Mouse (Mus musculus) CH12.LX (cell line): ENCODE measurements around the gene Cct7. TPM values are rescaled to one million over a fixed set of nuclear protein-coding genes. Genes with fewer than 3 reads are reported as not detected.
"Not testable (repeated sequence)": the region's sequence is repeated elsewhere in the genome, so short reads cannot be mapped to it uniquely, and the experiment has no call there.

Experiments
- DNase-seq: peaks from one replicate; pipeline ENCODE4 v3.0.0-alpha.2; 2013; ENCODE audit errors: extremely low read depth
- H3K27ac ChIP-seq: 2 replicates; pipeline ENCODE4 v1.5.1; 2012; ENCODE audit warnings: low read depth, mild to moderate bottlenecking, control low read depth, moderate library complexity; ENCODE audit not compliant: insufficient read depth
- H3K27me3 ChIP-seq: replicated peaks from 2 replicates; pipeline ENCODE3; 2012; ENCODE audit warnings: inconsistent platforms
- H3K36me3 ChIP-seq, 2 experiments: replicated peaks in 1 of 2; 2 replicates each; pipeline versions ENCODE3 to v1.6.1; 2012; ENCODE audit warnings: inconsistent platforms in 1 of 2, low read length in 1 of 2, mild to moderate bottlenecking in 1 of 2, mixed read lengths in 1 of 2, moderate library complexity in 1 of 2; ENCODE audit not compliant: control insufficient read depth in 1 of 2, insufficient read depth in 1 of 2
- H3K4me1 ChIP-seq, 2 experiments: 2 replicates each; pipeline ENCODE4 v1.6.1; 2012; ENCODE audit warnings: inconsistent platforms in 1 of 2, moderate library complexity in 1 of 2; ENCODE audit not compliant: insufficient read depth in 2 of 2, control insufficient read depth in 1 of 2
- H3K4me2 ChIP-seq: 2 replicates; pipeline ENCODE4 v1.6.1; 2012; ENCODE audit warnings: low read depth, mild to moderate bottlenecking, control low read depth; ENCODE audit not compliant: poor library complexity, insufficient read depth, severe bottlenecking
- H3K4me3 ChIP-seq, 3 experiments: fragments of 150-350 bp in 1 of 3; sonication (generic) in 1 of 3; replicated peaks in 1 of 3; 2 replicates each; pipeline versions ENCODE3 to v1.5.1; 2011 to 2012; ENCODE audit warnings: low read depth in 2 of 3, low read length in 2 of 3, mild to moderate bottlenecking in 2 of 3, moderate library complexity in 2 of 3, control low read depth in 1 of 3, improper control_type of control experiment in 1 of 3, inconsistent platforms in 1 of 3, mixed read lengths in 1 of 3; ENCODE audit not compliant: poor library complexity in 1 of 3
- H3K79me2 ChIP-seq: replicated peaks from 2 replicates; pipeline ENCODE4 v1.6.1; 2012; ENCODE audit warnings: mild to moderate bottlenecking, moderate library complexity; ENCODE audit not compliant: control insufficient read depth, poor library complexity, insufficient read depth, severe bottlenecking; ENCODE audit errors: extremely low read depth
- H3K9ac ChIP-seq: 2 replicates; pipeline ENCODE4 v1.6.1; 2012; ENCODE audit warnings: low read depth, mild to moderate bottlenecking, control low read depth, moderate library complexity; ENCODE audit not compliant: insufficient read depth
- H3K9me3 ChIP-seq: replicated peaks from 2 replicates; pipeline ENCODE3; 2012; ENCODE audit warnings: low read length, inconsistent platforms, mixed read lengths
- CHD1 ChIP-seq: IDR thresholded peaks from 2 replicates; pipeline ENCODE4 v1.6.1; 2012; ENCODE audit warnings: low read depth, low read length, improper control_type of control experiment, inconsistent platforms
- E2F4 ChIP-seq: IDR thresholded peaks from 2 replicates; pipeline ENCODE4 v1.6.1; 2011; ENCODE audit warnings: low read depth, low read length, improper control_type of control experiment; ENCODE audit not compliant: insufficient replicate concordance
- GABPA ChIP-seq: IDR thresholded peaks from 2 replicates; pipeline ENCODE4 v1.6.1; 2012; ENCODE audit warnings: low read depth, low read length, improper control_type of control experiment, inconsistent platforms; ENCODE audit not compliant: insufficient replicate concordance
- HCFC1 ChIP-seq: IDR thresholded peaks from 2 replicates; pipeline ENCODE4 v1.6.1; 2012; ENCODE audit warnings: low read depth, mild to moderate bottlenecking, inconsistent platforms, low read length, improper control_type of control experiment
- JUND ChIP-seq: conservative IDR thresholded peaks from 2 replicates; pipeline ENCODE4 v1.6.1; 2011; ENCODE audit warnings: low read depth, low read length, improper control_type of control experiment
- KAT2A ChIP-seq: IDR thresholded peaks from 2 replicates; pipeline ENCODE4 v1.6.1; 2012; ENCODE audit warnings: low read length, improper control_type of control experiment, inconsistent platforms; ENCODE audit not compliant: insufficient replicate concordance
- MAFK ChIP-seq: IDR thresholded peaks from 2 replicates; pipeline ENCODE4 v1.6.1; 2011; ENCODE audit warnings: low read length, improper control_type of control experiment; ENCODE audit not compliant: insufficient replicate concordance
- MXI1 ChIP-seq: IDR thresholded peaks from 2 replicates; pipeline ENCODE4 v1.6.1; 2011; ENCODE audit warnings: mild to moderate bottlenecking, low read depth, low read length, improper control_type of control experiment
- MYC ChIP-seq: IDR thresholded peaks from 2 replicates; pipeline ENCODE4 v1.6.1; 2011; ENCODE audit warnings: low read depth, mild to moderate bottlenecking, improper control_type of control experiment, low read length
- NRF1 ChIP-seq: IDR thresholded peaks from 2 replicates; pipeline ENCODE4 v1.6.1; 2014; ENCODE audit warnings: low read depth, mild to moderate bottlenecking, inconsistent platforms, low read length, improper control_type of control experiment, moderate library complexity
- RAD21 ChIP-seq: IDR thresholded peaks from 2 replicates; pipeline ENCODE4 v1.6.1; 2011; ENCODE audit warnings: low read depth, mild to moderate bottlenecking, low read length, improper control_type of control experiment, moderate library complexity
- SIN3A ChIP-seq: IDR thresholded peaks from 2 replicates; pipeline ENCODE4 v1.6.1; 2012; ENCODE audit warnings: low read length, improper control_type of control experiment, inconsistent platforms
- SMC3 ChIP-seq: IDR thresholded peaks from 2 replicates; pipeline ENCODE4 v1.6.1; 2011; ENCODE audit warnings: low read depth, low read length, improper control_type of control experiment
- TBP ChIP-seq: conservative IDR thresholded peaks from 2 replicates; pipeline ENCODE4 v1.6.1; 2011; ENCODE audit warnings: low read depth, low read length, improper control_type of control experiment
- UBTF ChIP-seq: IDR thresholded peaks from 2 replicates; pipeline ENCODE4 v1.6.1; 2012; ENCODE audit warnings: low read depth, mild to moderate bottlenecking, inconsistent platforms, low read length, improper control_type of control experiment, moderate library complexity
- USF2 ChIP-seq: conservative IDR thresholded peaks from 2 replicates; pipeline ENCODE4 v1.6.1; 2011; ENCODE audit warnings: low read depth, low read length, improper control_type of control experiment
- ZKSCAN1 ChIP-seq: IDR thresholded peaks from 2 replicates; pipeline ENCODE4 v1.6.1; 2012; ENCODE audit warnings: low read depth, inconsistent platforms, low read length, improper control_type of control experiment, borderline replicate concordance
- ZNF384 ChIP-seq: IDR thresholded peaks from 2 replicates; pipeline ENCODE4 v1.6.1; 2012; ENCODE audit warnings: low read depth, low read length, improper control_type of control experiment, inconsistent platforms
- dilution Hi-C: fragments of 300-500 bp; cut with MboI; formaldehyde crosslinking; loops from 2 replicates; pipeline ENCODE4 v1.14.3; 2020; ENCODE audit warnings: low sequenced_read_pairs; ENCODE audit not compliant: extremely low pct_unique_long_range_greater_than_20kb, extremely low pct_ligation_motif_present
- in situ Hi-C: fragments of 300-500 bp; cut with MboI; formaldehyde crosslinking; loops from 3 replicates; pipeline ENCODE4 v1.14.3; 2019; ENCODE audit warnings: low sequenced_read_pairs, low pct_ligation_motif_present, low pct_unique_long_range_greater_than_20kb, mixed read lengths
- polyA plus RNA-seq: library from polyadenylated mRNA; unstranded; fragments of >175 nt; gene quantifications from 2 replicates; pipeline ENCODE4 v1.2.1, GENCODE M21; 2012; ENCODE audit warnings: low read depth; ENCODE audit not compliant: insufficient read length
- total RNA-seq, 2 experiments: library from RNA; depleted of rRNA; stranded (reverse); fragments of 300-350 nt in 1 of 2; fragments of >200 nt in 1 of 2; gene quantifications; 2 replicates each; pipeline ENCODE4 v1.2.3; 2012 to 2014

Cct7 gene
- total and polyA plus RNA-seq, 3 experiments, result 483 to 505 (median 484) TPM

DNA sequence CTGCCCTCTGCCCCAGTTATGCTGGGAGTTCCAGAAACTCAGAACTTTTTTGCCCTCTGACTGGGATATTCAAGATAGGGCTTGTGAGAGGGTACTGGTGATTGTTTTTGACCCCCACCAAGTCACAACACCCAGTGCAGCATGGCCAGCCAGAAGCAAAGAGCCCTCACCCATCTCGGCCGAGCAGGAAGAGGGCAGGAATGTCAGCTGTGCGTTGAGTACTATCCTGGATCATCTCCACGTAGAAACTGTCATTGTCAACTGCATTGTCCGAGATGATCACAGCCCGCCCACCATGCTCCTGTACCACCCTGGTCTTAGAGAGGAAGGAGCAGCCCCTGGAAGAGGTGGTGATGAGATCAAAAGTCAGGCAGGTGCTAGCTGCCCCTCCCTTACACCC, 4.0 kb upstream of the Cct7 start:
- in situ Hi-C loops (no loop called here), dilution Hi-C loops (no loop called here)
- H3K27ac ChIP-seq, result no peak overlapping the region
- H3K4me1 ChIP-seq, result peaks cover 0 to 8% of the 10 kb centered on the region in 2 experiments; a peak in 2 of 4 replicates
- H3K9me3 ChIP-seq, result no peaks in the 10 kb centered on the region
- TF ChIP-seq JUND (no peak), SIN3A (no peak), HCFC1 (no peak), SMC3 (no peak), MYC (no peak), E2F4 (no peak), MXI1 (no peak), UBTF (no peak), NRF1 (no peak), GABPA (no peak), MAFK (no peak), USF2 (no peak), TBP (no peak), ZNF384 (no peak), ZKSCAN1 (no peak), CHD1 (no peak), RAD21 (no peak), KAT2A (no peak)
- no peak overlapping the region for H3K9ac ChIP-seq
- H3K4me3 ChIP-seq, result no peak overlapping the region
- H3K4me2 ChIP-seq, result no peak overlapping the region
- no peak for DNase-seq
- no peaks in the 10 kb centered on the region for H3K27me3 ChIP-seq
- H3K36me3 ChIP-seq, result peaks cover 37 to 65% of the 10 kb centered on the region in 2 experiments
- peaks cover 4% of the 10 kb centered on the region for H3K79me2 ChIP-seq

DNA sequence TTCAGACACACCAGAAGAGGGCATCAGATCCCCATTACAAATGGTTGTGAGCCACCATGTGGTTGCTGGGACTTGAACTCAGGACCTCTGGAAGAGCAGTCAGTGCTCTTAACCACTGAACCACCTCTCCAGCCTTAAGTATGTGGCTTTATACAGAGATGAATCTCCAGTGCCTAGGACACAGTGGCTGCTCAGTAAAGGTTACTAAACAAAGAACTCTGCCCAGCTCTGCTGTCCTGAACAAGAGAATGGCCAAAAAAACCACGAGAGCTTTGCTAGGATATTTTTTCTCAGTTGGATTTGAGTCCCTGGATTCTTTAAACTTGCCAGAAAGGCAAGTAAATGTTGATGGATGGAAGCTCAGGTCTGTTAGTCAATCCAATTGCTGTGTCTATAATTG, 1.2 kb upstream of the Cct7 start:
- H3K4me3 ChIP-seq, dilution Hi-C loops, H3K27me3 ChIP-seq, DNase-seq, H3K27ac ChIP-seq, H3K9me3 ChIP-seq: not testable (repeated sequence)
- in situ Hi-C loops, result loop anchor here (25.0 kb wide), 1 partner anchor 462 kb away; the partner anchor contains the start of genes Nat8f1, Nat8f4 and Tprkb
- H3K9ac ChIP-seq, result peak overlapping the region; percentile 65; the same call in 1 of the 2 replicates
- H3K36me3 ChIP-seq, result peaks cover 20 to 54% of the 10 kb centered on the region in 2 experiments
- H3K4me2 ChIP-seq, result peak overlapping the region; percentile 57
- H3K4me1 ChIP-seq, result peaks cover 0 to 29% of the 10 kb centered on the region in 2 experiments; a peak in 2 of 4 replicates
- H3K79me2 ChIP-seq, result peaks cover 31% of the 10 kb centered on the region
